Mouse (Mus musculus) neural tube, embryonic 12.5 days (tissue): ENCODE results near the gene Csf1. TPM values are rescaled to one million over a fixed set of nuclear protein-coding genes. Genes with fewer than 3 reads are reported as not detected.
A peak's percentile ranks its signal among the peaks of the same experiment; 100 is the strongest.

ENCODE experiments used
- ATAC-seq: fragments of 200-750 bp; cut with Nextera tagmentation; 2 replicates; pipeline ENCODE4 v1.8.0; 2017; ENCODE audit warnings: low read depth, mild to moderate bottlenecking, moderate TSS enrichment, moderate library complexity; ENCODE audit not compliant: low FRiP score
- H3K27ac ChIP-seq: fragments of 300-500 bp; sonication (generic); 2 replicates; pipeline ENCODE4 v1.5.1; 2016
- H3K27me3 ChIP-seq: fragments of 300-500 bp; sonication (generic); replicated peaks from 2 replicates; pipeline ENCODE4 v1.6.1; 2016; ENCODE audit warnings: mild to moderate bottlenecking
- H3K36me3 ChIP-seq: fragments of 300-500 bp; sonication (generic); 2 replicates; pipeline ENCODE4 v1.6.1; 2016; ENCODE audit warnings: mild to moderate bottlenecking
- H3K4me1 ChIP-seq: fragments of 300-500 bp; sonication (generic); 2 replicates; pipeline ENCODE4 v1.6.1; 2016
- H3K4me2 ChIP-seq: fragments of 300-500 bp; sonication (generic); replicated peaks from 2 replicates; pipeline ENCODE4 v1.6.1; 2016; ENCODE audit warnings: mild to moderate bottlenecking
- H3K4me3 ChIP-seq: fragments of 300-500 bp; sonication (generic); 2 replicates; pipeline ENCODE4 v1.5.1; 2016
- H3K9ac ChIP-seq: fragments of 300-500 bp; sonication (generic); 2 replicates; pipeline ENCODE4 v1.6.1; 2016; ENCODE audit warnings: mild to moderate bottlenecking
- H3K9me3 ChIP-seq: fragments of 300-500 bp; sonication (generic); 2 replicates; pipeline ENCODE4 v1.6.1; 2016; ENCODE audit warnings: mild to moderate bottlenecking
- WGBS: fragments of 180-500 bp; shearing (Covaris S2); methylation state at CpG from one replicate; pipeline ENCODE4 v1.1.7; 2016; 5-methylcytosine and 5-hydroxymethylcytosine counted together
- polyA plus RNA-seq: library from polyadenylated mRNA; unstranded; fragments of >200 nt; fragmentation: Nextera tagmentation; extraction: Ambion mirVana; gene quantifications from 2 replicates; pipeline ENCODE4 v1.2.1, GENCODE M21; 2016

Csf1 gene
- polyA plus RNA-seq, 1 experiment from 2014 or later: 7.2 TPM

GRCm38 (mm10) chr3:107707239-107707638 is 53.0 kb downstream of the Csf1 start:
- Histone ChIP-seq H3K27me3 (no peaks in the 10 kb centered on the region), H3K9ac (no peak overlapping the region), H3K36me3 (no peaks in the 10 kb centered on the region), H3K4me3 (no peak overlapping the region), H3K27ac (no peak overlapping the region), H3K4me1 (no peaks in the 10 kb centered on the region), H3K9me3 (no peaks in the 10 kb centered on the region), H3K4me2 (no peak overlapping the region)
- 86% methylated on average over 4 of the region's 4 CpGs for WGBS
- no peak for ATAC-seq

DNA sequence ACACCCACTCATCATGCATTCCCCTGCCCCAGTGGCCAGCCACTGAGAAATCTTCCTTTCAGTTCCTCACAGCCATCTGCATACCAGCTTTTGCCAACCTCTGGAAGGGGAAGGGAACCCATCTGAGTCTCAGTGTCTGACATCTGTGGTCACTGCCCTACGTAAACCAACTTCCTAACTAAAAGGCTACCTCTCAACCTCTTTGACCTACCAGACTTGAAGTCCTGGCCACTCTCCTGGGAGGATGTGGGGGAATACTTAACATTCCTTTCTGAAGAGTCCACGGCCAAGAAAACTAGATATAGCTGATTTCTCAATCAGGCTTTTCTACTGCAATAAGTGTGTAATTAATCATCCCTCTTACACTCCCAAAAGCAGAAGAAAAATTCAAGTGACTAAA is 54.1 kb downstream of the Csf1 start:
- Histone ChIP-seq H3K4me1 (no peaks in the 10 kb centered on the region), H3K4me2 (no peak overlapping the region), H3K27ac (no peak overlapping the region), H3K9ac (no peak overlapping the region), H3K4me3 (no peak overlapping the region), H3K36me3 (no peaks in the 10 kb centered on the region), H3K27me3 (no peaks in the 10 kb centered on the region), H3K9me3 (no peaks in the 10 kb centered on the region)
- ATAC-seq: no peak
- WGBS: 59% methylated on average over 2 of the region's 2 CpGs

- no peak for ATAC-seq
- Histone ChIP-seq H3K9ac (no peak overlapping the region), H3K27me3 (no peaks in the 10 kb centered on the region), H3K27ac (no peak overlapping the region), H3K4me1 (no peaks in the 10 kb centered on the region), H3K9me3 (no peaks in the 10 kb centered on the region), H3K4me2 (no peak overlapping the region), H3K4me3 (no peak overlapping the region), H3K36me3 (no peaks in the 10 kb centered on the region)
- whole genome bisulfite sequencing: 83% methylated on average over 1 of the region's 1 CpGs
These were observed 55.9 kb downstream of the Csf1 start for GRCm38 (mm10) chr3:107704371-107704705.

- 85% methylated on average over 7 of the region's 7 CpGs for WGBS
These were observed 56.4 kb downstream of the Csf1 start for GRCm38 (mm10) chr3:107703675-107704370.

DNA sequence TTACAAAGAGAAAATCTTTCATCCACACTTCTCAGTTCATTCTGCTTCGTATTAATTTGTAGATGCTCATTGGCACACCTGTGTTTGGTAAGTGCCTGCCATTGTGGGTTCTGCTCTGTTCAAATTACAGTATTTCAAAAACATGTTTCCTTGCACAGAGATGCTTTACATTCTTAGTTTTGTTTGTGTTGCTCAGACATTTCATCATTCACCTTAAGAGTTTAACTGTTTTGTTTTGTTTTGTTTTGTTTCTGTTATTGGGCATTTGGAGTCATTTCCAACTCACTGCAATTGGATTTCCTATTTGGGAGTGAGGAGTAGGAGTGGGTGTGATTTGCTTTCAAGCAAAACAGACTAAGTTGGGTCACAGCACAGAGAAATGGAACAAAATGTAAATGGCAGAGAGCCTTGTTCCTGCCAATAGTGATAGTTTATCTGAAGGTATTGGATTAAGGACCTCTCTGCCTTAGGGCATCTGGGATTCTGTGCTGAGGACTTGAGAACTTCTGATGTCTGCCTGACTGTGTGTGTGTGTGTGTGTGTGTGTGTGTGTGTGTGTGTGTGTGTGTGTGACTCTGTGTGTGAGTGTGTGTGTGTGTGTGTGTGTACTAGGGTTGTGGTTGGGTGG is 58.4 kb downstream of the Csf1 start:
- no peak overlapping the region for H3K9ac ChIP-seq
- no peak for ATAC-seq
- H3K27ac ChIP-seq: no peak overlapping the region
- H3K4me3 ChIP-seq: no peak overlapping the region
- no peaks in the 10 kb centered on the region for H3K9me3 ChIP-seq
- WGBS: 87% methylated on average over 1 of the region's 1 CpGs
- no peaks in the 10 kb centered on the region for H3K36me3 ChIP-seq
- no peaks in the 10 kb centered on the region for H3K4me1 ChIP-seq
- no peak overlapping the region for H3K4me2 ChIP-seq
- no peaks in the 10 kb centered on the region for H3K27me3 ChIP-seq

More at GRCm38 (mm10) chr3:107703675-107704370, 56.4 kb downstream of the Csf1 start:
- Histone ChIP-seq H3K4me3 (no peak overlapping the region), H3K9ac (no peak overlapping the region), H3K27ac (no peak overlapping the region), H3K36me3 (no peaks in the 10 kb centered on the region), H3K4me2 (no peak overlapping the region), H3K4me1 (no peaks in the 10 kb centered on the region), H3K9me3 (no peaks in the 10 kb centered on the region), H3K27me3 (no peaks in the 10 kb centered on the region)
- no peak for ATAC-seq

GRCm38 (mm10) chr3:107700625-107701024 is 59.6 kb downstream of the Csf1 start:
- Histone ChIP-seq H3K27ac (no peak overlapping the region), H3K27me3 (no peaks in the 10 kb centered on the region), H3K36me3 (no peaks in the 10 kb centered on the region), H3K9me3 (no peaks in the 10 kb centered on the region), H3K9ac (no peak overlapping the region), H3K4me3 (no peak overlapping the region), H3K4me1 (no peaks in the 10 kb centered on the region), H3K4me2 (no peak overlapping the region)
- WGBS: 85% methylated on average over 2 of the region's 2 CpGs
- ATAC-seq: no peak

- H3K4me2 ChIP-seq: peak overlapping the region; percentile 34
- H3K36me3 ChIP-seq: no peaks in the 10 kb centered on the region
- ATAC-seq: peak; percentile 3; the same call in 1 of the 2 replicates
- WGBS: 48% methylated on average over 3 of the region's 3 CpGs
- H3K4me1 ChIP-seq: peaks cover 18% of the 10 kb centered on the region
- no peaks in the 10 kb centered on the region for H3K9me3 ChIP-seq
- no peak overlapping the region for H3K27ac ChIP-seq
- H3K27me3 ChIP-seq: no peaks in the 10 kb centered on the region
- H3K4me3 ChIP-seq: no peak overlapping the region
- no peak overlapping the region for H3K9ac ChIP-seq
These were observed 63.4 kb downstream of the Csf1 start for GRCm38 (mm10) chr3:107696910-107697309.

DNA sequence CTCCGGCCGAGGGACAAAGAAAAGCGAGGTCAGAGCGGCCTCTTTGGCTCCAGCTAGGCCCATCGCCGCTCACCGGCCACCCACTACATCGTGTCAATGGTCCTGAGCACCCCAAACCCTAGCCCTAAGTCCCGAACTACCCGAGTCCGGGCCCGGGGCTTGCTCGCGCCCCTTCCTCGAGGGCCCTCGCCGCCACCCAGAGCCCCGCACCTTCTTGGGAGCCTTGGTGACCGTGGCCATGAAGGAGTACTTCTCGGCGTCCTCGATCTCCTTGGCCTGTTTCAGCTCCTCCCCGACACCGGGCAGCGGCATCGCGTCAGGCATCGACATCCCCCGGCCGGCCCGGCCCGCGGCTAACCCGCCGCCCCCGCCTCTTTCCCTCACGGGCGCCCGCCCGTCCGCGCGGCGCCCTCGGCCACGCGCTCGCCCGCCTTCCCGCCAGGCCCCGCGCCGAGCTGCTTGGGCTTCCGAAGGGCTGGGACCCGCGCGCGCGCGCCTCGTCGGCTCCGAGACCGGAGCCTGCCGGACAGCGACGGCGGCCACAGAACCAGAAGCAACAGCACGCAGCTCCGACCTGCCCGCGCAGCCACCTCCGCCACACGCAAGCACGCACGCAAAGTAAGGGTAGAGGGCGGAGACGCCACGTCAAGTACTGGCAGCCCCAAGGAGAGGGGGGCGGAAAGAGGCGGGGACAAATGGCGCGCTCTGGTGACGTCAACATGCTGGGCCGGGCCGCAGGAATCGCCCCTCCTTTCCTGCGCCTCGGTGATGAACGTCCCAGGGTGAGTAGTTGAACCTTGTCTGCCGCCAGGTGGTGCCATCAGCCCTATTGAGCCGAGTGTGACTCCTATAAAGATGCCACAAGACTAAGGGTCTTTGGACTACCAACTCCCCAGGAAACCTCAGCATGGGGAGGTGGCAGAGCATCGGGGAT is 64.1 kb downstream of the Csf1 start, which contains the start of gene Ahcyl1:
Gene Ahcyl1, minus strand, starts transcription at position 613 of the 934 bp plus-strand sequence.
- peak within 1 kb of the TSS; percentile 83 for H3K4me3 ChIP-seq
- peak within 1 kb of the TSS; percentile 72 for H3K4me2 ChIP-seq
- H3K27ac ChIP-seq: peak within 1 kb of the TSS; percentile 93
- WGBS: under 1% methylated on average over 93 of the region's 93 CpGs
- H3K9ac ChIP-seq: peak within 1 kb of the TSS; percentile 98
- no peaks in the 10 kb centered on the region for H3K27me3 ChIP-seq
- ATAC-seq: peak; percentile 98
- H3K4me1 ChIP-seq: peaks cover 20% of the 10 kb centered on the region
- H3K36me3 ChIP-seq: no peaks in the 10 kb centered on the region
- H3K9me3 ChIP-seq: no peaks in the 10 kb centered on the region

DNA sequence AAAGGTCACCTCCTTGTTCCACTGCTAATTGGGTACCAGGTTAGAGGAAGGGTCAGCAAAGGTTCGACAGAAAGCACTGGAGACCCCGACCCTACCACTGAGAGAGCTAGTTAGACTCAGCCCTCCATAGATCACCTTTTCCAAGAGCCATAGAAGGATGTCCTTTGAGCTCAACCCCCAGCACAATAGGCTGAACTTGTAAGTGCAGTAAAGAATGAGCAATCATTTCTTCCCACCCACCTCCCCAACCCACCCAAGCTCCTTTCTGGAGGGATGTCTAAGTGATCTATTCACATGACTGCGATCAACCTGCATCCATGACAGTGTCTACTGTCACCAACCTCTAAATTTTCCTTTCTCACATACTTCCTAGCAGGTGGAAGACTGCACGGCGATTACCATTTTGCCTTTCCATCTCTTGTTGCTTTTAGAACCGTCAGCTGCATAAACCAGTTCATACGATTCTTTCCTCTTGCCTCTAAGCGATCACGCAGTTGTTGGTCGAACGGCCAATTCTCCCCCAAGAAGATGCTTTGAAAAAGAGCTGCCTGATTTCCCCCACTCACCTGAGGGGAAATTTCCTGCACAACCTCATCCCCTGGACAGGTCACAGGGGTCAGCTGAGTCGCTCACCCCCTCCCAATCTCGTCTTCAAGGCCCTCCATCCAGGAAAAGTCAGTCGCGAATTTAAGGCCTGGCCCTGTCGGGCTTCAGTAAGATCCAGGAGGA is 64.9 kb downstream of the Csf1 start:
- 5% methylated on average over 16 of the region's 16 CpGs for WGBS
- H3K4me1 ChIP-seq: peaks cover 29% of the 10 kb centered on the region
- H3K27ac ChIP-seq: peak overlapping the region; percentile 93
- H3K27me3 ChIP-seq: no peaks in the 10 kb centered on the region
- H3K9ac ChIP-seq: peak overlapping the region; percentile 98
- H3K4me3 ChIP-seq: peak overlapping the region; percentile 83
- H3K9me3 ChIP-seq: no peaks in the 10 kb centered on the region
- peak overlapping the region; percentile 72 for H3K4me2 ChIP-seq
- ATAC-seq: no peak
- no peaks in the 10 kb centered on the region for H3K36me3 ChIP-seq

GRCm38 (mm10) chr3:107694256-107694900 is 65.9 kb downstream of the Csf1 start:
- Histone ChIP-seq H3K27ac (no peak overlapping the region), H3K9me3 (no peaks in the 10 kb centered on the region), H3K9ac (peak overlapping the region; percentile 98; the same call in 1 of the 2 replicates), H3K4me1 (peaks cover 34% of the 10 kb centered on the region), H3K4me2 (peak overlapping the region; percentile 72), H3K4me3 (peak overlapping the region; percentile 83), H3K36me3 (no peaks in the 10 kb centered on the region), H3K27me3 (no peaks in the 10 kb centered on the region)
- WGBS: 61% methylated on average over 2 of the region's 2 CpGs
- ATAC-seq: no peak
